Mouse (Mus musculus) liver, embryonic 11.5 days (tissue): Measurements from ENCODE around the gene Cnot8. TPM values are rescaled to one million over a fixed set of nuclear protein-coding genes. Genes with fewer than 3 reads are reported as not detected.
A peak's percentile ranks its signal among the peaks of the same experiment; 100 is the strongest.
"Not testable (repeated sequence)": the region's sequence is repeated elsewhere in the genome, so short reads cannot be mapped to it uniquely, and the experiment has no call there.

Experiments
- ATAC-seq: fragments of 200-750 bp; cut with Nextera tagmentation; replicated peaks from 2 replicates; pipeline ENCODE4 v1.8.0; 2017; ENCODE audit warnings: moderate number of reproducible peaks, mild to moderate bottlenecking, moderate TSS enrichment, moderate library complexity; ENCODE audit not compliant: low FRiP score
- DNase-seq: peaks from one replicate; pipeline ENCODE4 v3.0.0-alpha.2; 2017; ENCODE audit warnings: low spot score
- H3K27ac ChIP-seq: fragments of 300-500 bp; sonication (generic); 2 replicates; pipeline ENCODE4 v1.5.1; 2014; ENCODE audit warnings: mild to moderate bottlenecking, low read depth, low read length, control low read depth
- H3K27me3 ChIP-seq: fragments of 300-500 bp; sonication (generic); replicated peaks from 2 replicates; pipeline ENCODE4 v1.6.1; 2014; ENCODE audit warnings: low read length, mixed read lengths; ENCODE audit not compliant: control insufficient read depth, insufficient read depth
- H3K36me3 ChIP-seq: fragments of 300-500 bp; sonication (generic); 2 replicates; pipeline ENCODE4 v1.6.1; 2014; ENCODE audit warnings: mild to moderate bottlenecking, low read length, moderate library complexity, mixed read lengths; ENCODE audit not compliant: control insufficient read depth, insufficient read depth
- H3K4me1 ChIP-seq: fragments of 300-500 bp; sonication (generic); replicated peaks from 2 replicates; pipeline ENCODE4 v1.6.1; 2014; ENCODE audit warnings: low read length, mixed read lengths; ENCODE audit not compliant: control insufficient read depth, insufficient read depth
- H3K4me2 ChIP-seq: fragments of 300-500 bp; sonication (generic); 2 replicates; pipeline ENCODE4 v1.6.1; 2014; ENCODE audit warnings: mild to moderate bottlenecking, control low read depth, moderate library complexity
- H3K4me3 ChIP-seq: fragments of 300-500 bp; sonication (generic); 2 replicates; pipeline ENCODE4 v1.5.1; 2014; ENCODE audit warnings: low read depth, low read length, control low read depth
- H3K9ac ChIP-seq: fragments of 300-500 bp; sonication (generic); 2 replicates; pipeline ENCODE4 v1.6.1; 2014; ENCODE audit warnings: low read depth, low read length, control low read depth
- H3K9me3 ChIP-seq: fragments of 300-500 bp; sonication (generic); 2 replicates; pipeline ENCODE4 v1.6.1; 2016; ENCODE audit warnings: low read length, inconsistent platforms, mixed read lengths; ENCODE audit not compliant: control insufficient read depth
- WGBS: fragments of 180-500 bp; shearing (Covaris S2); extraction: QIAGEN DNeasy Blood & Tissue Kit; methylation state at CpG from one replicate; pipeline ENCODE4 v1.1.7; 2014; 5-methylcytosine and 5-hydroxymethylcytosine counted together
- polyA plus RNA-seq: library from polyadenylated mRNA; unstranded; fragments of >200 nt; fragmentation: Nextera tagmentation; extraction: Ambion mirVana; gene quantifications from 2 replicates; pipeline ENCODE4 v1.2.1, GENCODE M21; 2014

Gene Cnot8
- polyA plus RNA-seq, 1 experiment from 2014 or later = 77.6 TPM

GRCm38 (mm10) chr11:58092541-58092940, 11.4 kb upstream of the Cnot8 start:
- 38% methylated on average over 4 of the region's 4 CpGs for WGBS
- Histone ChIP-seq H3K27ac (no peak overlapping the region), H3K9me3 (no peaks in the 10 kb centered on the region), H3K4me2 (peak overlapping the region; percentile 54), H3K36me3 (no peaks in the 10 kb centered on the region), H3K27me3 (peaks cover 16% of the 10 kb centered on the region), H3K4me3 (peak overlapping the region; percentile 21), H3K9ac (peak overlapping the region; percentile 20; the same call in 1 of the 2 replicates), H3K4me1 (peaks cover 7% of the 10 kb centered on the region)
- no peak; the same call in 1 of the 2 replicates for ATAC-seq
- DNase-seq = no peak

GRCm38 (mm10) chr11:58093021-58093528, 10.9 kb upstream of the Cnot8 start, which contains the start of gene Gm12248:
Gene Gm12248, minus strand, starts transcription at chr11:58093134.
- Histone ChIP-seq H3K4me2 (peak within 1 kb of the TSS; percentile 54), H3K36me3 (no peaks in the 10 kb centered on the region), H3K9ac (peak within 1 kb of the TSS; percentile 20; the same call in 1 of the 2 replicates), H3K4me1 (peaks cover 7% of the 10 kb centered on the region), H3K9me3 (no peaks in the 10 kb centered on the region), H3K4me3 (peak within 1 kb of the TSS; percentile 21), H3K27me3 (peaks cover 21% of the 10 kb centered on the region), H3K27ac (no peak within 1 kb of the TSS)
- ATAC-seq (no peak; the same call in 1 of the 2 replicates), DNase-seq (no peak)
- WGBS = 20% methylated on average over 12 of the region's 12 CpGs

GRCm38 (mm10) chr11:58094766-58095165, 9.2 kb upstream of the Cnot8 start:
- H3K36me3 ChIP-seq = no peaks in the 10 kb centered on the region
- no peak for ATAC-seq
- H3K27ac ChIP-seq = no peak overlapping the region
- no peaks in the 10 kb centered on the region for H3K9me3 ChIP-seq
- no peak overlapping the region for H3K4me2 ChIP-seq
- no peak overlapping the region for H3K4me3 ChIP-seq
- peaks cover 21% of the 10 kb centered on the region for H3K27me3 ChIP-seq
- 76% methylated on average over 4 of the region's 4 CpGs for WGBS
- no peak for DNase-seq
- H3K9ac ChIP-seq = no peak overlapping the region
- peaks cover 7% of the 10 kb centered on the region for H3K4me1 ChIP-seq

DNA sequence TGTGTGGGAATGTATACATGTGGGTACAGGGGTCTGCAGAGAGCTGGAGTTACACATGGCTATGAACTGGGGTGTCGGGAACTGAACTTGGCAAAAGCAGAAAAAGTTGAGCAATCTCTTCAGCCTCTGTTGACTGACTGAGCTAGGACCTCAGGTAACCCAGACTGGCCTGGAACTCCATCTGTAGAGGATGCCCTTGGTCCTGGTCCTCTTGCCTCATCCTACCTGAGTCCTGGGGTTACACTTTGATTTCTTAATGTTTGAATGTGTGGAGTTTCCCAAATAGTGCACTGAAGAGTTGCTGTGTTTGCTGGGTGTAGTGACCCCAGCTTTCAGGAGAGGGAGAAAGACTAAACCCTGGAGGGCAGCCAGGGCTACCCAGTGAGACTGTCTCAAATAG, 8.4 kb upstream of the Cnot8 start:
- no peak overlapping the region for H3K27ac ChIP-seq
- 85% methylated on average over 1 of the region's 1 CpGs for WGBS
- H3K9ac ChIP-seq = no peak overlapping the region
- H3K9me3 ChIP-seq = no peaks in the 10 kb centered on the region
- no peak for DNase-seq
- no peak overlapping the region for H3K4me2 ChIP-seq
- no peaks in the 10 kb centered on the region for H3K36me3 ChIP-seq
- no peak overlapping the region for H3K4me3 ChIP-seq
- H3K4me1 ChIP-seq = peaks cover 7% of the 10 kb centered on the region
- no peak for ATAC-seq
- H3K27me3 ChIP-seq = peaks cover 21% of the 10 kb centered on the region

- ATAC-seq = no peak
- Histone ChIP-seq H3K4me3 (no peak overlapping the region), H3K36me3 (no peaks in the 10 kb centered on the region), H3K27me3 (peaks cover 21% of the 10 kb centered on the region), H3K27ac (no peak overlapping the region), H3K9me3 (no peaks in the 10 kb centered on the region), H3K4me2 (no peak overlapping the region), H3K4me1 (peaks cover 7% of the 10 kb centered on the region), H3K9ac (no peak overlapping the region)
- WGBS = 61% methylated on average over 5 of the region's 5 CpGs
- DNase-seq = no peak
These were observed 7.8 kb upstream of the Cnot8 start for GRCm38 (mm10) chr11:58096160-58096559.

DNA sequence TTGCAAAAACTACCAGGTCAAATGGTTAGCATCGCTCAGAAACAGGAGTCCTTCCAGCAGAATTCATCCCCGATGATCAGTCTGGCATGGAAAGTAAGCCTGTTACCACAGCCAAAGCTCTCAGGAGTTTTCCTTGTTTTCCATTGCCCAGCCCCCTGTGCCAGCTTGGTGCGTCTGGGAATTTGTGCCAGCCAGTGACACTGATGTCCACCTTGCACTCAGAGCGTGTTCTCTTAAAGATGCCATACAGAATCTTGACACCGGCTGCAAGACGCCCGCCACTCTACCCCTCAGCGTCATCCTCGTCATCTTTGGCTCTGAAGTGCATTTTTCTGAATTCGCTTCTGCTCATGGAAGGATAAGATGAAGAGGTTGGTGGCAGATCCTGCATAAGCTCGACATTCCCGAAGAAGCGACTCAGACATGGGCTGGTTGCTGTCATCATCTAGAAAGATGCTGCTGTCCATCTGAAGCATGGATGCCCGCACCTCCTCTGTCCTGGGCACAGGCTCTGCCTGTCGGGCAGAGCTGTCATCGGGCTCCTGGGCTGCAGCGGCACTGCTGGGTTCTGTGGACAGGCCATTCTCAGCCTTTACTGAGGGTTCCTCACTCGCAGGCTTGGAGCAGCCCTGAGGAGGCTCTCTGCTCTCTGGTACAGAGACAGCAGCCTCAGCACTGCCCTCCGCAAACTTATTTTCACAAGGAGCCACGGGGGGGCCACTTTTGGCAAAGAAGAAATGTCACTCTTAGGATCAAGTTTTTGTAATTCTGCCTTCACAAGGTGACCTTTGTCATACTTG, 6.9 kb upstream of the Cnot8 start:
- peaks cover 21% of the 10 kb centered on the region for H3K27me3 ChIP-seq
- H3K9me3 ChIP-seq = no peaks in the 10 kb centered on the region

GRCm38 (mm10) chr11:58097621-58098365, 6.2 kb upstream of the Cnot8 start:
- Histone ChIP-seq H3K4me2 (peak overlapping the region; percentile 78), H3K36me3 (no peaks in the 10 kb centered on the region), H3K9ac (no peak overlapping the region; the same call in 1 of the 2 replicates), H3K27me3 (peaks cover 21% of the 10 kb centered on the region), H3K9me3 (no peaks in the 10 kb centered on the region), H3K4me1 (peaks cover 6% of the 10 kb centered on the region), H3K27ac (no peak overlapping the region), H3K4me3 (peak overlapping the region; percentile 53)
- 3% methylated on average over 32 of the region's 38 CpGs for WGBS
- no peak for DNase-seq
- no peak; the same call in 1 of the 2 replicates for ATAC-seq

More for the DNA sequence above, 6.9 kb upstream of the Cnot8 start:
- DNase-seq = no peak
- Histone ChIP-seq H3K4me2 (peak overlapping the region; percentile 78), H3K27ac (no peak overlapping the region), H3K4me3 (no peak overlapping the region), H3K4me1 (peaks cover 7% of the 10 kb centered on the region), H3K36me3 (no peaks in the 10 kb centered on the region), H3K9ac (no peak overlapping the region)
- WGBS = 47% methylated on average over 20 of the region's 20 CpGs
- no peak for ATAC-seq

DNA sequence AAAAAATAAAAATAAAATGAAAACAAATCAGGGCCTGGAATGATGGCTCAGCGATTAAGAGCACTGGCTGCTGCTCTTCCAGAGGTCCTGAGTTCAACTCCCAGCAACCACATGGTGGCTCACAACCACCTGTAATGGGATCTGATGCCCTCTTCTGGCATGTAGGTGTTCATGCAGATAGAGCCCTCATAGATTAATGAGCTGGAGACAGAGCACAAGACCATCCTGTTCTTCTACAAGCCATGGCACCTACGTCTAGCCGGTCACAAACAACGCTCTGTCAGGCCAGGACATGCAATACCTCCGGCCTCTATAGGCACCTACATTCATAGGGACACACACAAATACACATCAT, 5.6 kb upstream of the Cnot8 start:
- H3K9ac ChIP-seq, H3K36me3 ChIP-seq, H3K27ac ChIP-seq, DNase-seq, H3K9me3 ChIP-seq, H3K4me1 ChIP-seq: not testable (repeated sequence)
- H3K27me3 ChIP-seq = peaks cover 21% of the 10 kb centered on the region
- H3K4me2 ChIP-seq = peak overlapping the region; percentile 78; the same call in 1 of the 2 replicates
- peak overlapping the region; percentile 53; the same call in 1 of the 2 replicates for H3K4me3 ChIP-seq
- ATAC-seq = peak; percentile 11; the same call in 1 of the 2 replicates
- 62% methylated on average over 5 of the region's 5 CpGs for WGBS
